Mouse (Mus musculus) lung, adult 2 months (tissue): ENCODE measurements around the gene Caprin2. TPM values are rescaled to one million over a fixed set of nuclear protein-coding genes. Genes with fewer than 3 reads are reported as not detected.
A peak's percentile ranks its signal among the peaks of the same experiment; 100 is the strongest.
"Not testable (repeated sequence)": the region's sequence is repeated elsewhere in the genome, so short reads cannot be mapped to it uniquely, and the experiment has no call there.

Experiments used
- DNase-seq: peaks from one replicate; pipeline ENCODE4 v3.0.0; 2022
- H3K4me1 ChIP-seq: fragments of 200-500 bp; 2 replicates; pipeline ENCODE4 v1.6.1; 2011; ENCODE audit warnings: low read length; ENCODE audit not compliant: control insufficient read depth, insufficient read depth
- H3K4me3 ChIP-seq: fragments of 200-500 bp; replicated peaks from 2 replicates; pipeline ENCODE3; 2011; ENCODE audit warnings: low read depth, mild to moderate bottlenecking, control low read depth, low read length; ENCODE audit errors: extremely low read depth
- CTCF ChIP-seq: fragments of 200-500 bp; IDR thresholded peaks from 2 replicates; pipeline ENCODE4 v1.5.1; 2011; ENCODE audit warnings: mild to moderate bottlenecking, low read length, control low read depth; ENCODE audit not compliant: insufficient read depth
- POLR2A ChIP-seq: fragments of 200-500 bp; IDR thresholded peaks from 2 replicates; pipeline ENCODE4 v1.6.1; 2011; ENCODE audit warnings: low read depth, mild to moderate bottlenecking, control low read depth, low read length, borderline replicate concordance; ENCODE audit errors: extremely low read depth
- WGBS: fragments of 180-500 bp; shearing (Covaris S2); methylation state at CpG from one replicate; pipeline ENCODE4 v1.1.7; 2018; 5-methylcytosine and 5-hydroxymethylcytosine counted together
- polyA plus RNA-seq: library from polyadenylated mRNA; depleted of rRNA; stranded (reverse); fragments of >200 nt; gene quantifications from 2 replicates; pipeline ENCODE4 v1.2.3, GENCODE M21; 2012

Caprin2 gene
- polyA plus RNA-seq, 1 experiment, result 3.5 TPM

- H3K4me3 ChIP-seq, result no peak overlapping the region
- no peak for TF ChIP-seq CTCF
- TF ChIP-seq POLR2A, result no peak
- H3K4me1 ChIP-seq, result peaks cover 5% of the 10 kb centered on the region
- no peak for DNase-seq
- WGBS, result 75% methylated on average over 6 of the region's 6 CpGs
Measured at GRCm38 (mm10) chr6:148931281-148931680, 35.2 kb upstream of the Caprin2 start.

GRCm38 (mm10) chr6:148918841-148919398, 22.9 kb upstream of the Caprin2 start:
- no peak overlapping the region for H3K4me3 ChIP-seq
- no peaks in the 10 kb centered on the region for H3K4me1 ChIP-seq
- TF ChIP-seq CTCF (no peak), POLR2A (no peak)
- DNase-seq, result no peak

GRCm38 (mm10) chr6:148917672-148918071, 21.6 kb upstream of the Caprin2 start:
- H3K4me3 ChIP-seq, result no peak overlapping the region
- DNase-seq, result no peak
- WGBS, result 62% methylated on average over 1 of the region's 1 CpGs
- H3K4me1 ChIP-seq, result no peaks in the 10 kb centered on the region
- TF ChIP-seq POLR2A (no peak), CTCF (no peak)

DNA sequence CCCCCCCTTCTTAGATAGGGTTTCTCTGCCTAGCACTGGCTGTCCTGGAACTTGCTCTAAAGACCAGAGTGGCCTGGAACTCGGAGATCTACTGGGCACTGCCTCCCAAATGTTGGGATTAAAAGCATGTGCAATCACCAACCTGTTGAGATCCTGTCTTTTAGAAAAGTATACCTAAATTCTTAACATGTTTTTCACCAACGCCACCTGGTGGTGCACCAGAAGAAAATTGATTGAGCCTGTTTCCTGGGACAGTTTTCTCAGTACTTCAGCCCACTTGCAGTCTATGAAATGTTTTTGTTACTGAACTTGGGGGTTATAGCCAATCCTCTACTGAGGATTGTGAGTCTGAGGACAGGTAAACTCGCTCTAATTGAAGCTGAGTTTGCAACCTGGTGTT, 20.8 kb upstream of the Caprin2 start:
- no peak overlapping the region for H3K4me3 ChIP-seq
- TF ChIP-seq CTCF, result no peak
- no peak for TF ChIP-seq POLR2A
- WGBS, result 25% methylated on average over 3 of the region's 3 CpGs
- no peaks in the 10 kb centered on the region for H3K4me1 ChIP-seq
- DNase-seq, result no peak

GRCm38 (mm10) chr6:148913938-148914337, 17.9 kb upstream of the Caprin2 start:
- H3K4me1 ChIP-seq, result no peaks in the 10 kb centered on the region
- TF ChIP-seq CTCF (peak; percentile 42), POLR2A (no peak)
- 10% methylated on average over 2 of the region's 2 CpGs for WGBS
- H3K4me3 ChIP-seq, result no peak overlapping the region
- no peak for DNase-seq

DNA sequence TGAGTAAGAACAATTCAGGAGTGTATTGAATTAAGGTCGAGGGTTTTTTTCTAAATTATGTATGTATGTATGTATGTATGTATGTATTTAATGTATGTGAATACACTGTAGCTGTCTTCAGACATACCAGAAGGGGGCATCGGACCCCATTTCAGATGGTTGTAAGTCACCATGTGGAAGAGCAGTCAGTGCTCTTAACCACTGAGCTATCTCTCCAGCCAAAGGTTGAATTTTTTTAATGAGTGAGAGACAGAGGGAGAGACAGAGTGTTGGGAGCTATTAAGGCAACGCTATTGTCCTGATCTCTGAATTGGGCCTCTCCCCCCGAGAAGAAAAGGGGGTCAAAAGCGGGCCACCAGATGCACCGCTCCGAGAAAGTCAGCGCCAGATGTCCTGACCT, 15.9 kb upstream of the Caprin2 start:
- not testable (repeated sequence) for H3K4me1 ChIP-seq, H3K4me3 ChIP-seq, DNase-seq
- WGBS, result 77% methylated on average over 8 of the region's 8 CpGs

- Histone ChIP-seq H3K4me3 (no peak overlapping the region), H3K4me1 (no peaks in the 10 kb centered on the region)
- no peak for DNase-seq
- TF ChIP-seq POLR2A, result no peak
- no peak for TF ChIP-seq CTCF
- 88% methylated on average over 9 of the region's 9 CpGs for WGBS
Measured at GRCm38 (mm10) chr6:148906958-148907357, 10.9 kb upstream of the Caprin2 start.

DNA sequence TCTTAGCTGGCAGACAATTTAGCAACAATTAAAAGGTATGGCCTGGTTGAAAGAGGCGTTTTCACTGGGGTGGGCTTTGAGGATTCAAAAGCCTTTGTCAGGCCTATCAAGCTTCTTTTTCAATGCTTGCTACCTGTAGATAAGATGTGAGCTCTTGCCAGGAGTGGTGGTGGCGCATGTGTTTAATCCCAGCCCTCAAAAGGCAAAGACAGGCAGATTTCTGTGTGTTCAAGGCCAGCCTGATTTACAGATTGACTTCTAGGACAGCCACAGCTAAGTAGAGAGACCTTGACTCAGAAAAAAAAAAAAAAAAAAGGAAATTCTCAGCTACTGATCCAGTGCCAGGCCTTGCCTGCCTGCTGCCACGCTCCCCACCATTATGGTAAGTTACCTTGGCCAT, 6.7 kb upstream of the Caprin2 start:
- DNase-seq, result no peak
- WGBS, result 88% methylated on average over 3 of the region's 3 CpGs
- TF ChIP-seq CTCF (no peak), POLR2A (no peak)
- no peaks in the 10 kb centered on the region for H3K4me1 ChIP-seq
- no peak overlapping the region for H3K4me3 ChIP-seq

GRCm38 (mm10) chr6:148896507-148896851, 442 bp upstream of the Caprin2 start:
- no peak for TF ChIP-seq POLR2A
- no peak for TF ChIP-seq CTCF
- DNase-seq, result no peak
- no peaks in the 10 kb centered on the region; the same call in 1 of the 2 replicates for H3K4me1 ChIP-seq
- H3K4me3 ChIP-seq, result peak overlapping the region; percentile 85
- 46% methylated on average over 6 of the region's 6 CpGs for WGBS

GRCm38 (mm10) chr6:148894888-148895772, 907 bp downstream of the Caprin2 start:
- Histone ChIP-seq H3K4me1 (no peaks in the 10 kb centered on the region; the same call in 1 of the 2 replicates), H3K4me3 (peak overlapping the region; percentile 85)
- TF ChIP-seq CTCF (no peak), POLR2A (no peak)
- 5% methylated on average over 18 of the region's 18 CpGs for WGBS
- DNase-seq, result no peak

- TF ChIP-seq CTCF (no peak), POLR2A (no peak)
- Histone ChIP-seq H3K4me1 (no peaks in the 10 kb centered on the region), H3K4me3 (no peak overlapping the region)
- 100% methylated on average over 1 of the region's 1 CpGs for WGBS
- no peak for DNase-seq
Measured at GRCm38 (mm10) chr6:148873911-148874310, 22.1 kb downstream of the Caprin2 start.
